Mouse (Mus musculus) retina, postnatal 1 day (tissue): ENCODE measurements around the gene Nrip1.
"Not testable (repeated sequence)": the region's sequence is repeated elsewhere in the genome, so short reads cannot be mapped to it uniquely, and the experiment has no call there.

Source experiments
- DNase-seq: peaks from one replicate; pipeline ENCODE4 v3.0.0-alpha.2; 2012

Nrip1 gene

GRCm38 (mm10) chr16:76373671-76374091 is at the start of gene Nrip1:
Gene Nrip1, minus strand, starts transcription at chr16:76373827.
- DNase-seq, result peak; percentile 78

GRCm38 (mm10) chr16:76422531-76422930 is 48.9 kb upstream of the Nrip1 start:
- DNase-seq, result no peak

- no peak for DNase-seq
These were observed 46.2 kb upstream of the Nrip1 start for GRCm38 (mm10) chr16:76419849-76420248.

- DNase-seq, result no peak
These were observed 42.9 kb upstream of the Nrip1 start for GRCm38 (mm10) chr16:76416477-76416876.

GRCm38 (mm10) chr16:76416060-76416438 is 42.4 kb upstream of the Nrip1 start:
- no peak for DNase-seq

GRCm38 (mm10) chr16:76415407-76416059 is 41.9 kb upstream of the Nrip1 start:
- DNase-seq, result no peak

GRCm38 (mm10) chr16:76414528-76414927 is 40.9 kb upstream of the Nrip1 start:
- no peak for DNase-seq

- DNase-seq, result no peak
These were observed 40.0 kb upstream of the Nrip1 start for GRCm38 (mm10) chr16:76413581-76413980.

GRCm38 (mm10) chr16:76409355-76409722 is 35.7 kb upstream of the Nrip1 start:
- no peak for DNase-seq

GRCm38 (mm10) chr16:76408696-76409354 is 35.2 kb upstream of the Nrip1 start:
- no peak for DNase-seq

- DNase-seq, result no peak
These were observed 34.6 kb upstream of the Nrip1 start for GRCm38 (mm10) chr16:76408241-76408640.

GRCm38 (mm10) chr16:76407321-76407920 is 33.8 kb upstream of the Nrip1 start:
- DNase-seq, result no peak

GRCm38 (mm10) chr16:76406897-76407296 is 33.3 kb upstream of the Nrip1 start:
- no peak for DNase-seq

GRCm38 (mm10) chr16:76406319-76406718 is 32.7 kb upstream of the Nrip1 start:
- no peak for DNase-seq

GRCm38 (mm10) chr16:76403305-76403704 is 29.7 kb upstream of the Nrip1 start:
- not testable (repeated sequence) for DNase-seq

- DNase-seq, result peak; percentile 55
These were observed 22.9 kb upstream of the Nrip1 start for GRCm38 (mm10) chr16:76396512-76396911.

- no peak for DNase-seq
These were observed 19.6 kb upstream of the Nrip1 start for GRCm38 (mm10) chr16:76393267-76393666.

- peak; percentile 15 for DNase-seq
These were observed 12.9 kb upstream of the Nrip1 start for GRCm38 (mm10) chr16:76386496-76386895.

GRCm38 (mm10) chr16:76386071-76386470 is 12.4 kb upstream of the Nrip1 start:
- no peak for DNase-seq

GRCm38 (mm10) chr16:76377211-76377610 is 3.6 kb upstream of the Nrip1 start:
- no peak for DNase-seq

GRCm38 (mm10) chr16:76376661-76377060 is 3.0 kb upstream of the Nrip1 start:
- DNase-seq, result no peak

GRCm38 (mm10) chr16:76372941-76373561 is 576 bp downstream of the Nrip1 start:
- peak; percentile 95 for DNase-seq

- DNase-seq, result peak; percentile 72
These were observed 1.3 kb downstream of the Nrip1 start for GRCm38 (mm10) chr16:76372045-76372940.
